Mouse (Mus musculus): ENCODE results near the gene Lamtor3. TPM values are rescaled to one million over a fixed set of nuclear protein-coding genes. Genes with fewer than 3 reads are reported as not detected.
"Not testable (repeated sequence)": the region's sequence is repeated elsewhere in the genome, so short reads cannot be mapped to it uniquely, and the experiment has no call there.

The Lamtor3 gene
- polyA plus RNA-seq, 1 experiment from 2014 or later, result 87.3 TPM

GRCm38 (mm10) chr3:137938608-137939007 is 20.3 kb downstream of the Lamtor3 start:
- Histone ChIP-seq H3K36me3 (no peaks in the 10 kb centered on the region), H3K9me3 (replicated peaks) (no peaks in the 10 kb centered on the region), H3K4me3 (0 out of 2 replicates have a peak overlapping the region, but pooled peaks have one; percentile 17), H3K4me1 (peaks cover 6% of the 10 kb centered on the region), H3K27ac (0 out of 2 replicates have a peak overlapping the region, but pooled peaks have one; percentile 50), H3K27me3 (ENCODE audit: low read depth, poor library complexity, severe bottlenecking) (no peaks in the 10 kb centered on the region)
- 43% methylated on average over 6 of the region's 6 CpGs for WGBS
- peak; percentile 62 for DNase-seq (ENCODE audit: low spot score)

DNA sequence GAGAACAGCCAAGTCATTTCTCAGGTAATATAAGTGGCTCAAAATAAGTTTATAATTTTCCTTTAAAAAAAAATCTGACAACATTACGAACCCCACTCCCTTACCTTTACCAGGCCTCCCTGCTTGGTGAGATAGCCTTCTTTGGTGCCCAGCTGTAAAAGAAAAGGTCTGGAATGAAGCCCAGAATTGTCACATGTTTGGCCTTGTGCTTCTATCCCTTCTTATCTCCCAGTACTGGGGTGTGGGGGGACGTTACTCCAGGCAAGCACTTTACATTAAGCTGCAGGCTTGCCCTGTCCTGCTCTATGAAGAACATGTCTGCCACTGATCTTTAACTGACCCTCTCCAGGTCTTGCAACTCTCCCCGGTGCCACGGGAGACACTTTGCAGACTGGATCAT is 22.5 kb downstream of the Lamtor3 start:
- no peak for DNase-seq (ENCODE audit: low spot score)
- Histone ChIP-seq H3K4me3 (no peak overlapping the region), H3K9me3 (replicated peaks) (no peaks in the 10 kb centered on the region), H3K27ac (no peak overlapping the region), H3K27me3 (ENCODE audit: low read depth, poor library complexity, severe bottlenecking) (no peaks in the 10 kb centered on the region), H3K36me3 (no peaks in the 10 kb centered on the region), H3K4me1 (peaks cover 9% of the 10 kb centered on the region)
- WGBS, result 71% methylated on average over 4 of the region's 4 CpGs

DNA sequence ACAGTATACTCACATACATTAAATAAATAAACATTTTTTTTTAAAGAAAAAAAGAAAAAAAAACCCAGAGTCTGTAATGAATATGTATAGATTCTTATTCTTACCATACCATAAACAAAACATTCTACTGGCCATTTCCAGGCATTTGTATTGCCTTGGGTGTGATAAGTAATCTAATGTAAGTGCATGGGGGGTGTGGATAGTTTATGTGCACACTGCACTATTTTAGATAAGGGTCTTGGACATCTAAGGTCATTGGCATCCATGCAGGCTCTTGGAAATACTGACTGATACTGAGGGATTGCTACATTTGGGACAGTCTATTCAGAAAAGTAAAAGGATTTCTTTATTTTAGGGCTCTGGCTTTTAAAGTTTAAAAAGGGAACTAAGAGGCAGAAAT is 23.2 kb downstream of the Lamtor3 start:
- DNase-seq (ENCODE audit: low spot score), result no peak
- Histone ChIP-seq H3K9me3 (replicated peaks) (no peaks in the 10 kb centered on the region), H3K36me3 (no peaks in the 10 kb centered on the region), H3K27me3 (ENCODE audit: low read depth, poor library complexity, severe bottlenecking) (no peaks in the 10 kb centered on the region), H3K27ac (no peak overlapping the region), H3K4me1 (peaks cover 8% of the 10 kb centered on the region), H3K4me3 (no peak overlapping the region)

GRCm38 (mm10) chr3:137942098-137942622 is 23.9 kb downstream of the Lamtor3 start:
- 92% methylated on average over 12 of the region's 12 CpGs for WGBS
- Histone ChIP-seq H3K4me3 (no peak overlapping the region), H3K9me3 (replicated peaks) (no peaks in the 10 kb centered on the region), H3K4me1 (peaks cover 7% of the 10 kb centered on the region), H3K27me3 (ENCODE audit: low read depth, poor library complexity, severe bottlenecking) (no peaks in the 10 kb centered on the region), H3K36me3 (no peaks in the 10 kb centered on the region), H3K27ac (no peak overlapping the region)
- DNase-seq (ENCODE audit: low spot score), result no peak

- H3K4me3 ChIP-seq, result no peak overlapping the region
- no peaks in the 10 kb centered on the region for H3K27me3 ChIP-seq (ENCODE audit: low read depth, poor library complexity, severe bottlenecking)
- H3K9me3 ChIP-seq (replicated peaks), result no peaks in the 10 kb centered on the region
- no peak for DNase-seq (ENCODE audit: low spot score)
- 65% methylated on average over 6 of the region's 6 CpGs for WGBS
- peaks cover 7% of the 10 kb centered on the region for H3K4me1 ChIP-seq
- H3K27ac ChIP-seq, result 0 out of 2 replicates have a peak overlapping the region, but pooled peaks have one; percentile 36
- H3K36me3 ChIP-seq, result no peaks in the 10 kb centered on the region
Measured at GRCm38 (mm10) chr3:137943737-137944154, 25.4 kb downstream of the Lamtor3 start.

DNA sequence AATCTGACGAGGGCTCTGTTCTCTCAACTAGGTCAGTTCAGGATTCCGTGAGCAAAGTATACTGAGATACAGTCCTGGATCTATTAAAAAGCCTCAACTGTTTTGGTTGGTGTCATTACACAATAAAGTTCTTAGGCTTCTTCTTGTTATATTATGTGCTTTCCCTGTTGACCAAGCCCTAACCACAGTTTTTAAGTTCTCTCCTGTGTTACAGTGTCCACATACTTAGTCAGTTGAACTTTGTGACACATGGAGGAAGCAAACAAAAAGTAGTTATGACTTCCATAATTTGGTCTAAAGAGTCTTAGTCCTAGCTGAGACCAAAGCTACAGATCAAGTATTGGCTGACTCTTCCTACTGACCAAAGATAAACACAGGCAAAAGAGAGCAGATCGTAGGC is 28.5 kb downstream of the Lamtor3 start:
- no peak overlapping the region for H3K4me3 ChIP-seq
- H3K27me3 ChIP-seq (ENCODE audit: low read depth, poor library complexity, severe bottlenecking), result no peaks in the 10 kb centered on the region
- H3K27ac ChIP-seq, result no peak overlapping the region
- 91% methylated on average over 3 of the region's 3 CpGs for WGBS
- H3K36me3 ChIP-seq, result no peaks in the 10 kb centered on the region
- no peak for DNase-seq (ENCODE audit: low spot score)
- H3K4me1 ChIP-seq, result peaks cover 9% of the 10 kb centered on the region
- no peaks in the 10 kb centered on the region for H3K9me3 ChIP-seq (replicated peaks)

DNA sequence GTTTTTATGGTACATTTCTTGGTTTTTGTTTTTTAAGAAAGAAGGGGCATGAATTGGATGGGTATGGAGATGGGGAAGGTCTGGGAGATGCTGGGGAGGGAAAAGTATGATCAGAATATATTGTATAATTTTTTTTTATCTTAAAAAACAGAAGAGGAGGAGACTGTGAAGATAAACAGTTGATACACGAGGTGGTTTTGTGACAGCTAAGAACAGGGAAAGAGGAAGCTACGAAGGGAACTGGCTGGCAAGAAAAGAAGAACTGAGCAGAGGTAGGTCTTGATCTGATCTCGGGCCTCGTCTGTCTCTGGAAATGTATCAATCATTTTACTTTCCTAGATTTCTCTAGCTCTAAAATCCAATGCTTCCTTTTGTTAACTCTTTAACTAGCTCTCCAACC is 29.2 kb downstream of the Lamtor3 start:
- WGBS, result 81% methylated on average over 4 of the region's 4 CpGs
- H3K27ac ChIP-seq, result no peak overlapping the region
- no peaks in the 10 kb centered on the region for H3K9me3 ChIP-seq (replicated peaks)
- no peak overlapping the region for H3K4me3 ChIP-seq
- peaks cover 16% of the 10 kb centered on the region for H3K4me1 ChIP-seq
- no peaks in the 10 kb centered on the region for H3K36me3 ChIP-seq
- H3K27me3 ChIP-seq (ENCODE audit: low read depth, poor library complexity, severe bottlenecking), result no peaks in the 10 kb centered on the region
- no peak for DNase-seq (ENCODE audit: low spot score)

DNA sequence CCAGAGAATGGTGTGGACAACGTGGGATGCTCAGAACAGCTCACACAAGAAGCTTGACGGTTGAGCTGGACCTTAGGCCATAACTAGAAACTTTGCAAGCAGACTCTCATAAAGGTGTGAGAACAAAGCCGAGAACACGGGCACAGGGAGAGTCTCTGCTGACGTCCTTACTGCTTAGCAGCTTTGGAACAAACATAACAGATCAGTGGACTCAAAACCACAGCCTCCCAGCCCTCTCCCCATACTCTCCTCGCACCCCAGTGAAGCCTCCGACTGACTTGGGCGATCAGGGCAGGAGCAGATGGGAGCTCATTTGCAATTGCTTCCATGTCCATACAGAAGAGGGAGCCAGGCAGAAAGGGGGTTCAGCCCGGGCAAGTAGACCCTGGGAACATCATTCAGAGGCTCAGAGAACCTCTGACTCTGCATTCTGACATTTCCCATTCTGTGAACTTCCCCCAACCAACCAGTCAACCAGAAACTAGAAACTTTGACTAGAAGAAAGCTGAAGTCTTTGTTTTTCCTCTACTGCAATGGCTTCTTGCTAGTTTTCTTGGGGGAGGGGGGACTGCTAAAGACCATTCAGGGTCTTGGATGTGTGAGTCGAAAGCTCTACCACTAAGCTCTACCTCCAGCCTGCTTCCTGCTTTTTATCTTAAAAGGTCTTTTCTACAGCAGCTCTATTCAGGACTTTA is 32.0 kb downstream of the Lamtor3 start:
- no peaks in the 10 kb centered on the region for H3K27me3 ChIP-seq (ENCODE audit: low read depth, poor library complexity, severe bottlenecking)
- 88% methylated on average over 10 of the region's 10 CpGs for WGBS
- no peak overlapping the region for H3K4me3 ChIP-seq
- DNase-seq (ENCODE audit: low spot score), result no peak
- no peaks in the 10 kb centered on the region for H3K36me3 ChIP-seq
- no peak overlapping the region for H3K27ac ChIP-seq
- H3K4me1 ChIP-seq, result peaks cover 32% of the 10 kb centered on the region
- no peaks in the 10 kb centered on the region for H3K9me3 ChIP-seq (replicated peaks)

- H3K9me3 ChIP-seq (replicated peaks); DNase-seq (ENCODE audit: low spot score); H3K4me3 ChIP-seq; H3K27me3 ChIP-seq (ENCODE audit: low read depth, poor library complexity, severe bottlenecking); H3K27ac ChIP-seq; H3K36me3 ChIP-seq: not testable (repeated sequence)
- WGBS, result 92% methylated on average over 3 of the region's 3 CpGs
- H3K4me1 ChIP-seq, result peaks cover 39% of the 10 kb centered on the region
Measured at GRCm38 (mm10) chr3:137951302-137951701, 33.0 kb downstream of the Lamtor3 start.

GRCm38 (mm10) chr3:137951819-137952218 is 33.5 kb downstream of the Lamtor3 start:
- H3K27me3 ChIP-seq (ENCODE audit: low read depth, poor library complexity, severe bottlenecking), result no peaks in the 10 kb centered on the region
- DNase-seq (ENCODE audit: low spot score), result no peak
- H3K9me3 ChIP-seq (replicated peaks), result no peaks in the 10 kb centered on the region
- 26% methylated on average over 7 of the region's 7 CpGs for WGBS
- no peaks in the 10 kb centered on the region for H3K36me3 ChIP-seq
- peak overlapping the region; percentile 66 for H3K27ac ChIP-seq
- H3K4me1 ChIP-seq, result peaks cover 39% of the 10 kb centered on the region
- no peak overlapping the region for H3K4me3 ChIP-seq

GRCm38 (mm10) chr3:137952225-137952913 is 34.1 kb downstream of the Lamtor3 start:
- no peaks in the 10 kb centered on the region for H3K36me3 ChIP-seq
- peak; percentile 40 for DNase-seq (ENCODE audit: low spot score)
- H3K9me3 ChIP-seq (replicated peaks), result no peaks in the 10 kb centered on the region
- H3K27ac ChIP-seq, result peak overlapping the region; percentile 66
- no peak overlapping the region for H3K4me3 ChIP-seq
- WGBS, result 64% methylated on average over 4 of the region's 4 CpGs
- H3K4me1 ChIP-seq, result peaks cover 39% of the 10 kb centered on the region
- H3K27me3 ChIP-seq (ENCODE audit: low read depth, poor library complexity, severe bottlenecking), result no peaks in the 10 kb centered on the region

DNA sequence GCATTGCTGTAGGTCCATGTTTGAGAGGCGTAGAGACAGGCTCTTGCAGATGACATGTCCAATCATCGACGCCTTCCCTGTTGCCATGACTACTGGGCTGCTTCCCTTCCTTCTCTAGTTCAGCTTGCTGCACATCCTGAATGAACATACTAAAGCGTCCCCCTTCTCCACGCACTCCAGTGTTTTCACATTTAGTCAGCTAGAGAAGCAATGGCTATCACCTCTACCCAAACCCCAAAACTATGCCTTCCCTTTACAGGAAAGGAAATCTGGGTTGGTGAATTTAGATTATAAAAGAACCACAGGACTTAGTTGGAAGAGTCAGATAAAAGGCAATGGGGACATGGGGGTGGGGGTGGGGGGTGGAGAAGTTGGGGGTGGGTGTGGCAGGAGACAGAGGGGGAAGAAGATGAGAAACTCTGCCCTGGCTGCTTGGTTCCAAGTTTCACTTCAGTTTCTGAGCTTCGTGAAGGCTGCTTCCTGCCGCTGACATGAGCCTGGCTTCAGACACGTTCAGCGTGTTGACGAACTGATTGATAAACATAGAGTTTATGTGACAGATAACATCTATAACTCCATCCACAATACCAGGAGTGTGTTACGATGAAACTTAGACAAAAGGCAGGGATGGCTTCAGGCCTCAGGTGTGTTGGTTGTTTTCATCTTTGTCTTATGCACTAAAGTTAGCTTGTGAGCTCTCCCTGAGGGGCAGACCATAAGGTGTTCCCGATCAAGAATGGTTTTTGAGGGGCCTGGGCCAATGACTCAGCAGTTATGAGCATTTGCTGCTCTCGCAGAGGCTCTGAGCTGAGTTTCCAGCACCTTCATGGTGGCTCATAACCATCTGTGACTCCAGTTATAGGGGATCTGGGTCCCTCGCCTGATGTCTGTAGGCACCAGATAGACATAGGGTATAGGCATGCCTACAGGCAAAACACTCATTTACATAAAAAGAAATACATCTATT is 34.9 kb downstream of the Lamtor3 start:
- Histone ChIP-seq H3K4me1 (peaks cover 39% of the 10 kb centered on the region), H3K27me3 (ENCODE audit: low read depth, poor library complexity, severe bottlenecking) (no peaks in the 10 kb centered on the region), H3K27ac (peak overlapping the region; percentile 36), H3K4me3 (no peak overlapping the region), H3K9me3 (replicated peaks) (no peaks in the 10 kb centered on the region), H3K36me3 (no peaks in the 10 kb centered on the region)
- WGBS, result 66% methylated on average over 14 of the region's 14 CpGs
- DNase-seq (ENCODE audit: low spot score), result peak; percentile 76

Measured in limb, embryonic 10.5 days (tissue).